Mouse (Mus musculus) lung, postnatal 0 days (tissue): ENCODE results near the gene St6gal1.

Source experiments
- CTCF ChIP-seq: IDR thresholded peaks from 2 replicates; pipeline ENCODE4 v1.5.1; 2016; ENCODE audit warnings: antibody characterized with exemption, mild to moderate bottlenecking
- EP300 ChIP-seq: IDR thresholded peaks from 2 replicates; pipeline ENCODE4 v1.6.1; 2016; ENCODE audit warnings: antibody characterized with exemption, mild to moderate bottlenecking, control low read depth

DNA sequence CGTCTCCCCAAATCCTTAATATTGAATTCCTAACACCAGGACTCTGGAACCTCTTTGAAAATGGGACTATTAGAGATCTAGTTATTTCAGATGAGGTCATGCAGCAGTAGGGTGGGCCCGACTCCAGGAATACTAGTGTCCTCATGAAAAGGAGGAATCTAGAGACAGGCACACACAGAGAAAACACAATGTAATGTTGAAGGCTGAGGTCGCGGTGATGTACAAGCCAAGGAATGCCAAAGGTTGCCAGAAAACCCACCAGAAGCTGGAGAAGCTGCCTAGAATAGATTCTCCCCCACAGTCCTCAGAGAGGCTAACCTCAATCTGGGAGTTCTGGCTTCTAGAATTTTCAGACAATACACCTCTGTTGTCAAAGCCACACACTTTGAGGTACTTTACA lies 136.5 kb downstream of the St6gal1 start:
- TF ChIP-seq CTCF: no peak
- TF ChIP-seq EP300: no peak
